Mouse (Mus musculus) ES-E14 (cell line): ENCODE measurements around the gene Gpld1.

Experiments used
- CHD2 ChIP-seq: IDR thresholded peaks from 2 replicates; pipeline ENCODE4 v1.6.1; 2014; ENCODE audit warnings: mild to moderate bottlenecking, low read depth, low read length, inconsistent platforms
- HCFC1 ChIP-seq: IDR thresholded peaks from 2 replicates; pipeline ENCODE4 v1.6.1; 2012; ENCODE audit warnings: low read length, inconsistent platforms, borderline replicate concordance; ENCODE audit not compliant: insufficient read depth
- MAFK ChIP-seq: IDR thresholded peaks from 2 replicates; pipeline ENCODE4 v1.6.1; 2014; ENCODE audit warnings: mild to moderate bottlenecking, low read depth, low read length, inconsistent platforms; ENCODE audit not compliant: insufficient read depth
- ZC3H11A ChIP-seq: IDR thresholded peaks from 2 replicates; pipeline ENCODE4 v1.6.1; 2012; ENCODE audit warnings: low read depth, mild to moderate bottlenecking, inconsistent platforms, low read length, borderline replicate concordance
- ZNF384 ChIP-seq: IDR thresholded peaks from 2 replicates; pipeline ENCODE4 v1.6.1; 2012; ENCODE audit warnings: low read depth, low read length, inconsistent platforms

GRCm38 (mm10) chr13:24938683-24939082 is 4.3 kb upstream of the Gpld1 start:
- no peak for TF ChIP-seq MAFK
- TF ChIP-seq ZC3H11A: no peak
- TF ChIP-seq HCFC1: no peak
- TF ChIP-seq CHD2: no peak
- TF ChIP-seq ZNF384: no peak
